Mouse (Mus musculus): ENCODE measurements around the gene 1700013H16Rik. TPM values are rescaled to one million over a fixed set of nuclear protein-coding genes. Genes with fewer than 3 reads are reported as not detected.
A peak's percentile ranks its signal among the peaks of the same experiment; 100 is the strongest.
"Not testable (repeated sequence)": the region's sequence is repeated elsewhere in the genome, so short reads cannot be mapped to it uniquely, and the experiment has no call there.

1700013H16Rik gene
- total RNA-seq (2022): not detected

GRCm38 (mm10) chrX:53757736-53758135, at the start of gene 1700013H16Rik:
Gene 1700013H16Rik, minus strand, starts transcription at chrX:53757831.
- DNase-seq (ENCODE audit: low spot score in 2 of 2): no peak

GRCm38 (mm10) chrX:53799074-53799473, 41.4 kb upstream of the 1700013H16Rik start:
- no peak for DNase-seq (ENCODE audit: low spot score in 2 of 2)

- not testable (repeated sequence) for DNase-seq (ENCODE audit: low spot score in 2 of 2)
Measured at GRCm38 (mm10) chrX:53797519-53797918, 39.9 kb upstream of the 1700013H16Rik start, which contains the start of gene Xlr. Gene Xlr, minus strand, starts transcription at chrX:53797706.

GRCm38 (mm10) chrX:53776276-53776675, 18.6 kb upstream of the 1700013H16Rik start, which contains the start of gene Zfp36l3:
Gene Zfp36l3, minus strand, starts transcription at chrX:53776394.
- no peak for DNase-seq (ENCODE audit: low spot score in 2 of 2)

- no peak for DNase-seq (ENCODE audit: low spot score in 2 of 2)
Measured at GRCm38 (mm10) chrX:53752851-53753250, 4.8 kb downstream of the 1700013H16Rik start.

- DNase-seq (ENCODE audit: low spot score in 2 of 2): no peak
Measured at GRCm38 (mm10) chrX:53728967-53729366, 28.7 kb downstream of the 1700013H16Rik start.

- DNase-seq (ENCODE audit: low spot score in 2 of 2): no peak
Measured at GRCm38 (mm10) chrX:53724596-53724995, 33.0 kb downstream of the 1700013H16Rik start, which contains the start of gene 4930502E18Rik. Gene 4930502E18Rik, plus strand, starts transcription at chrX:53724826.

GRCm38 (mm10) chrX:53716323-53717182, 41.1 kb downstream of the 1700013H16Rik start:
- peak; percentile 12 to 40 for DNase-seq (ENCODE audit: low spot score in 2 of 2)

GRCm38 (mm10) chrX:53715942-53716322, 41.7 kb downstream of the 1700013H16Rik start:
- no peak for DNase-seq (ENCODE audit: low spot score in 2 of 2)

- DNase-seq (ENCODE audit: low spot score in 2 of 2): no peak
Measured at GRCm38 (mm10) chrX:53702673-53703072, 55.0 kb downstream of the 1700013H16Rik start.

GRCm38 (mm10) chrX:53699225-53699624, 58.4 kb downstream of the 1700013H16Rik start:
- no peak for DNase-seq (ENCODE audit: low spot score in 2 of 2)

- no peak for DNase-seq (ENCODE audit: low spot score in 2 of 2)
Measured at GRCm38 (mm10) chrX:53694008-53694777, 63.4 kb downstream of the 1700013H16Rik start.

- no peak for DNase-seq (ENCODE audit: low spot score in 2 of 2)
Measured at GRCm38 (mm10) chrX:53693141-53693540, 64.5 kb downstream of the 1700013H16Rik start.

Other genes with a start within 250 kb of the 1700013H16Rik start
- 100 to 1,000 TPM; 174 to 229 (median 190) TPM for gene Rtl8c, start 149.8 kb downstream of the 1700013H16Rik start, total RNA-seq (2022)
- not detected for gene Gm14597, start 148.9 kb downstream of the 1700013H16Rik start, total RNA-seq (2022)
- gene Rtl8a, start 114.1 kb downstream of the 1700013H16Rik start, total RNA-seq (2022): 100 to 1,000 TPM; 171 to 286 (median 234) TPM
- 100 to 1,000 TPM; 166 to 180 (median 174) TPM for gene Rtl8b, start 87.4 kb downstream of the 1700013H16Rik start, total RNA-seq (2022)
- gene 4930502E18Rik, start 33.0 kb downstream of the 1700013H16Rik start, total RNA-seq (2022): under 1 TPM in 2 of 4 experiments, not detected in 2; 0.23 to 0.30 TPM
- not detected for gene Zfp36l3, start 18.6 kb upstream of the 1700013H16Rik start, total RNA-seq (2022)
- gene Xlr, start 39.9 kb upstream of the 1700013H16Rik start, total RNA-seq (2022): 1 to 10 TPM in 3 of 4 experiments, under 1 TPM in 1; 0.68 to 6.2 (median 3.2) TPM

All from layer of hippocampus, adult 8-10 months (tissue).